Mouse (Mus musculus): ENCODE measurements at regions not wholly inside any gene's neighbourhood (a gene's known extent, or its start where the extent isn't known, plus 50 kb on each side); places are given as distances from the start of the nearest gene placed in this dataset.

DNA sequence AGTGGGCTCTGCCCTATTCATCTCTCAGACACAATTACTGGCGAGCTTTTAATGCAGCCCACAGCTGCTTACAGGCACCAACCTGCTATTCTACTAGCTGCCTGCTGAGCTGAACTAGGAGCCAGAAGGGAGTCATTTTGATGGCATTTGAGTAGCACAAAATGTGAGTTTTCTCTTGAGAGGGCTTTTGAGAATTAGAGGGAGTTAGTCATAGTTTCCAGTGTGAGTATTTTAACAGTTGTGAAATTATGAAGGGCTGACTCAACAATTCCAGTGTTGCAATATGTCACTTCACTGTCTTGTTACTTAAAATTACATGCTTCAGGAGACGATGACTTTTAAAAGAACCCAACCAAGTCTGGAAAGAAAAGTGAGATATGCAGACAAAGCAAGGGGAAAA, 54.4 kb upstream of the Ly86 start:
- no peaks in the 10 kb centered on the region for H3K36me3 ChIP-seq (ENCODE audit: control insufficient read depth, insufficient read depth, low read length)
- H3K27ac ChIP-seq (ENCODE audit: low read depth, low read length): no peak overlapping the region
- no peaks in the 10 kb centered on the region for H3K9me3 ChIP-seq (ENCODE audit: control insufficient read depth, low read length)
- no peak overlapping the region for H3K4me2 ChIP-seq
- no peak overlapping the region for H3K9ac ChIP-seq (ENCODE audit: low read length)
- H3K4me1 ChIP-seq (ENCODE audit: control insufficient read depth, insufficient read depth, low read length): no peaks in the 10 kb centered on the region
- WGBS: 61% methylated on average over 2 of the region's 2 CpGs
- H3K4me3 ChIP-seq (ENCODE audit: low read depth, low read length): no peak overlapping the region
- ATAC-seq (ENCODE audit: low FRiP score) (no peak), DNase-seq (ENCODE audit: low spot score, missing footprints) (no peak)
- no peaks in the 10 kb centered on the region for H3K27me3 ChIP-seq (ENCODE audit: control insufficient read depth, insufficient read depth, low read length)

DNA sequence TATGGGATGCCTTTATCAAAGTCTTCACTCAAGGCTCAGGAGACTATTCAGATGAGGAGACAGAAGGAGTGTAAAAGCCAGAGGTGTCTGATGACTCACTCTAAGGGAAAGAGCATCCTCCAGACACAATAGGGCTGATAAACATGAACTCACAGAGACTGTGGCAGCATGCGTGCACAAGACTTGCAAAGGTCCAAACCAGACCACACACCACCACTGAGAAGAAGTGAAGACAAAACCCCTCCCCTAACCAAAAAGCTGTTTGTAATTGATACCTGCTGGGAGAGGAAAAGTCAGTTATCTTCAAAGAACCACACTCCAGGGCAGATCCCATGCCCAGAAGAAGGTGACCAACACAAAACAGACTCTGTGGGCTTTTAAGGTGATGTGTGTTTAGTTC, 56.0 kb upstream of the Ly86 start:
- Histone ChIP-seq H3K36me3 (ENCODE audit: control insufficient read depth, insufficient read depth, low read length) (no peaks in the 10 kb centered on the region), H3K4me1 (ENCODE audit: control insufficient read depth, insufficient read depth, low read length) (no peaks in the 10 kb centered on the region), H3K9me3 (ENCODE audit: control insufficient read depth, low read length) (no peaks in the 10 kb centered on the region), H3K9ac (ENCODE audit: low read length) (no peak overlapping the region), H3K27me3 (ENCODE audit: control insufficient read depth, insufficient read depth, low read length) (no peaks in the 10 kb centered on the region), H3K4me3 (ENCODE audit: low read depth, low read length) (no peak overlapping the region), H3K27ac (ENCODE audit: low read depth, low read length) (no peak overlapping the region), H3K4me2 (no peak overlapping the region)
- no peak for DNase-seq (ENCODE audit: low spot score, missing footprints)
- no peak for ATAC-seq (ENCODE audit: low FRiP score)
- 73% methylated on average over 1 of the region's 1 CpGs for WGBS

DNA sequence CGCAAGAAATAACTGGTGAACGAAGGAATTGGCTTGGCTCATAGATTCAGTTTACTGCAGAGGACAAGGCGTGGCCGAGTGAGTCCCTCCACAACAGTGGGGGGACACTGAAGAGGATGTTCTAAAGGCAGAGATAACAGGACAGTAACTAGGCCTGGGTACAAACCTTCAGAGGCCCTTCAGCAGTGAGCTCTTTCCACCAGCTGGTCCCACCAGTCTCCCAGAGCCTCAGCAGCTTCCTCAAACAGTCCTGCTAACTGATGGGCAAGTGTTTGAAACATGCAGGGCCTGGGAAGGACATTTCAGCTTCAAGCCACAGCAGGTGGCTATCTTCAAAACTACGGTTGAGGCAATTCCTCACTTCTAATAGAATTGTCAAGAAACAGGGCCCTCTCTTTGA, 62.5 kb upstream of the Ly86 start:
- H3K36me3 ChIP-seq (ENCODE audit: control insufficient read depth, insufficient read depth, low read length): no peaks in the 10 kb centered on the region
- no peak for DNase-seq (ENCODE audit: low spot score, missing footprints)
- no peak overlapping the region for H3K27ac ChIP-seq (ENCODE audit: low read depth, low read length)
- H3K4me2 ChIP-seq: no peak overlapping the region
- WGBS: 90% methylated on average over 5 of the region's 5 CpGs
- no peak for ATAC-seq (ENCODE audit: low FRiP score)
- H3K27me3 ChIP-seq (ENCODE audit: control insufficient read depth, insufficient read depth, low read length): no peaks in the 10 kb centered on the region
- no peak overlapping the region for H3K4me3 ChIP-seq (ENCODE audit: low read depth, low read length)
- H3K4me1 ChIP-seq (ENCODE audit: control insufficient read depth, insufficient read depth, low read length): no peaks in the 10 kb centered on the region
- H3K9me3 ChIP-seq (ENCODE audit: control insufficient read depth, low read length): no peaks in the 10 kb centered on the region
- H3K9ac ChIP-seq (ENCODE audit: low read length): no peak overlapping the region

DNA sequence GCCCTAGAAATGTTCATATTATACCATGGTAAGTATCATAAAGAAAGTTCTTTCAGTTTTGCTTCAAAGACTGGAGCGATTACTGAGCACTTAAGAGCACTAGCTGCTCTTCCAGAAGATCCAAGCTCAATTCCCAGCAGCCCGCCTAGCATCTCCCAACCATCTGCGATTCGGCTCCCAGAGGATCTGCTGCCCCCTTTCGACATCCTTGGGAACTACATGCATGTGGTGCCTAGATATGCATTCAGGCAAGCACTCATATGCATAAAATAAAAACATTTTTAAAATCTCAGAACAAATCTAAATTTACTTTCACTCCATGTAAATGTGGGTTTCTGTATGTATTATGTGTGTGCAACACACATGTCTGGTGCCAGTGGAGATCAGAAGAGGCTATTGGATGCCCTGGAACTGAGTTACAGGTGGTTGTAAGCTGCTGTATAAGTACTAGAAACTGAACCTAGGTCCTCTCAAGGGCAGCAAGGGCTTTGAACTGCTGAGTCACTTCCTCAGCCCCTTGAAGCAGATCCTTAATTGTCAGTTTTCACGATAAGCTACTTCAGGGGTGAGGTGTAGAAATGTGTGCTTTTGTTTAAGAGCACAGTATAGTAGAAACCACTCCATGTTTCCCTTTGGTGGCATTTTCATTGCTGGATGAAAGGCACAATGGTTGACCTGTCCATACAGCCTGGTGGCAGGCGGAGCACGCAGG, 65.8 kb upstream of the Ly86 start:
- ATAC-seq (ENCODE audit: low FRiP score) (no peak), DNase-seq (ENCODE audit: low spot score, missing footprints) (no peak)
- H3K9ac ChIP-seq (ENCODE audit: low read length): no peak overlapping the region
- no peak overlapping the region for H3K4me2 ChIP-seq
- no peak overlapping the region for H3K4me3 ChIP-seq (ENCODE audit: low read depth, low read length)
- no peak overlapping the region for H3K27ac ChIP-seq (ENCODE audit: low read depth, low read length)
- H3K9me3 ChIP-seq (ENCODE audit: control insufficient read depth, low read length): no peaks in the 10 kb centered on the region
- H3K4me1 ChIP-seq (ENCODE audit: control insufficient read depth, insufficient read depth, low read length): no peaks in the 10 kb centered on the region
- no peaks in the 10 kb centered on the region for H3K27me3 ChIP-seq (ENCODE audit: control insufficient read depth, insufficient read depth, low read length)
- 93% methylated on average over 8 of the region's 8 CpGs for WGBS
- H3K36me3 ChIP-seq (ENCODE audit: control insufficient read depth, insufficient read depth, low read length): no peaks in the 10 kb centered on the region

DNA sequence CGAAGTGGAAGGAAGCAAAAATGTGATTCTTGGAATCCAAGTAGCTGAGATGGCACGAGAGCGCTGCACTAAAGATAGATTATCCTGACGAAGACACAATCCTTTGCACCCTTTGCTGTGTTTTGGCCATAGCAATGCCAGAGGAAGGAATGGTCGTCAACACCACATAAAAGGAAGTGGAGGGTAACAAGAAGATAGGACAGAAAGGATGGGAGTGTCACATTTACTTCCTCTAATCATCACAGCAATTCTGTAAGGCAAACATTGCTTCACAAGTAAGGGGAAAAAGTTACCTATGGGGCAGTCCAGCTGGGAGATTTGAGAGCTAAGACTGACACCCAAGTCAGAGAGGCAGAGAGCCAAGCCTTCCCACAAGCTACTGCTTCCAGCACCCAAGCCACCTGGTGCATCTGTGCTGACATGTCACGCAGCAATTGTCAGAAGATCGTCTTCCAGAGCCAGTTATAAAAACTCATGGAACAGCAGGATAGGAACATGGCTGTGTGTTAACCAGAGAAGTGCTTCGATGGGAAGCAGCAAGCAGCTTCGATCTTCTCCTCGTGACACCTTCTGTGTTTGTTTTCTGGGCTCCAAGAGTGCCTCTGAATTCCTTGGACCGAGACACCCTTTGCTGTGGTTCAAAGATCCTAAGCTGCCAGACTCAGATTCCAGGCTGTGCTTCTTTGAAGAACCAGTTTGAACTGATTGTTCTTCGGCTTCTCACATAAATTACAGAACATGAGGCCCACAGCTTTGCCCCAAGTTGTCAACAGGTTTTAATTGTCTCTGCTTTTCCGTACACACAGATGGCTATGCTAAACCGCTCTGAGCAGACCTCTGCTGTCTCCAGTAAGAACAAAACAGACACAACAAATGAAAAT, 95.2 kb upstream of the Ly86 start:
- H3K9me3 ChIP-seq (ENCODE audit: control insufficient read depth, low read length): no peaks in the 10 kb centered on the region
- no peak overlapping the region for H3K9ac ChIP-seq (ENCODE audit: low read length)
- ATAC-seq (ENCODE audit: low FRiP score): no peak
- no peaks in the 10 kb centered on the region for H3K27me3 ChIP-seq (ENCODE audit: control insufficient read depth, insufficient read depth, low read length)
- H3K4me1 ChIP-seq (ENCODE audit: control insufficient read depth, insufficient read depth, low read length): no peaks in the 10 kb centered on the region
- no peak overlapping the region for H3K4me3 ChIP-seq (ENCODE audit: low read depth, low read length)
- WGBS: 75% methylated on average over 14 of the region's 14 CpGs
- H3K27ac ChIP-seq (ENCODE audit: low read depth, low read length): no peak overlapping the region
- no peak for DNase-seq (ENCODE audit: low spot score, missing footprints)
- H3K36me3 ChIP-seq (ENCODE audit: control insufficient read depth, insufficient read depth, low read length): no peaks in the 10 kb centered on the region
- H3K4me2 ChIP-seq: no peak overlapping the region

DNA sequence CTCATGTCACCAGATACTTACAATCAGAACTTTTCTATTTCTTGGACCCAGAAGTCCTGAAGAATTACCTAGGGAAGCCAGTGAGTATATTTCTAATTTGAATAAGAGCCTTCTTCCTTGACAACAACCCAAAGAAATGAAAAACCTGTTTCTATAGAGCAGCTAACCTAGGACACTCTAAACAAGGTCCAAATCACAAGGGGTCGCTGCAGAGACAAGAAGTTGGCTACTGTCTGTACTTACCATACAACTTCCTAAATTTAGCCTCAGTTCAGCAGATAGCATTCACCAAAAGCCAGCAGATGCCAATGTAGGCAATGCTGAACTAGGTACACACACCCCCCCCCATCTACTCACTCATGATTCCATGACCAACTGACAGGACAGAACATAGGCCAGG, 96.3 kb upstream of the Ly86 start:
- Histone ChIP-seq H3K27me3 (ENCODE audit: control insufficient read depth, insufficient read depth, low read length) (no peaks in the 10 kb centered on the region), H3K4me3 (ENCODE audit: low read depth, low read length) (no peak overlapping the region), H3K36me3 (ENCODE audit: control insufficient read depth, insufficient read depth, low read length) (no peaks in the 10 kb centered on the region), H3K9ac (ENCODE audit: low read length) (no peak overlapping the region), H3K4me1 (ENCODE audit: control insufficient read depth, insufficient read depth, low read length) (no peaks in the 10 kb centered on the region), H3K4me2 (no peak overlapping the region), H3K9me3 (ENCODE audit: control insufficient read depth, low read length) (no peaks in the 10 kb centered on the region), H3K27ac (ENCODE audit: low read depth, low read length) (no peak overlapping the region)
- no peak for DNase-seq (ENCODE audit: low spot score, missing footprints)
- WGBS: 72% methylated on average over 1 of the region's 1 CpGs
- ATAC-seq (ENCODE audit: low FRiP score): no peak

DNA sequence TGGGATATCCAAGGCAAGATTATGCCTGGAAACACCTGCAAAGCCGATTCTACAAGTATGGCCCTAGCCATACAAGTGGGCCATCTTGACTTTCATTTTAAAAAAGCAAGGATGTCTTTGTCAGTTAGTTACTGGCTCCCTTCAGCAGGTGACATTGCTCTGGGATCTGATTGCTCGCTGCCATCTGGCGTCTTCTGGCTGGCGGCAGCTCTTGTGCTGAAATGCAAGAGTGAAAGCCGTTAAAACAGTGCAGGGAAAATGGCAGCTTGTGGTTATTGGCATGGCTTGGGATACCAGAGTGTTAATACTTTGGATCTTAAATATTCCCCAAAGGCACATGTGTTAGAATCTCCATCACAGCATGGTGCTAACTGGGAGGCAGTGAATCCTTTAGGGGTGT, 105.0 kb upstream of the Ly86 start:
- Histone ChIP-seq H3K27ac (ENCODE audit: low read depth, low read length) (no peak overlapping the region), H3K4me3 (ENCODE audit: low read depth, low read length) (no peak overlapping the region), H3K4me2 (no peak overlapping the region), H3K9me3 (ENCODE audit: control insufficient read depth, low read length) (no peaks in the 10 kb centered on the region), H3K36me3 (ENCODE audit: control insufficient read depth, insufficient read depth, low read length) (no peaks in the 10 kb centered on the region), H3K9ac (ENCODE audit: low read length) (no peak overlapping the region), H3K4me1 (ENCODE audit: control insufficient read depth, insufficient read depth, low read length) (no peaks in the 10 kb centered on the region), H3K27me3 (ENCODE audit: control insufficient read depth, insufficient read depth, low read length) (no peaks in the 10 kb centered on the region)
- 86% methylated on average over 5 of the region's 5 CpGs for WGBS
- ATAC-seq (ENCODE audit: low FRiP score) (no peak), DNase-seq (ENCODE audit: low spot score, missing footprints) (no peak)

DNA sequence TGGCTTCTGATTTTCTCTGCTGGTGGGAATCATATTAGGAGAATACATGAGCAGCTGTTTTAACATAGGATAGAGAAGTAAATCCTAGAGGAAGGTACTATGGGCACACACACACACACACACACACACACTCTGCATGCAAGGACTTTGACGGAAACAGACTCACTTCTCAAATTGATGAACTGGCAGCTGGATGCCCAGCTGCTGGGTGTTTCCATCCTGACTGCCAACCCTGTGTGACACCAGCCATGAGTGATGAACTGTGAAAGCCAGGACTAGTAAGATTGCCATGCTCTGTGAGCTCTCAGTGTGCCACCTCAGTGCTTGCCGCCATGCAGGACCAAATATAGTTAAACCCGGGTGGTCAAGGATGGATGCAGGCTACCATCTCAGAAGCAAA, 107.7 kb upstream of the Ly86 start:
- Histone ChIP-seq H3K4me1 (ENCODE audit: control insufficient read depth, insufficient read depth, low read length) (no peaks in the 10 kb centered on the region), H3K27ac (ENCODE audit: low read depth, low read length) (no peak overlapping the region), H3K4me3 (ENCODE audit: low read depth, low read length) (no peak overlapping the region), H3K4me2 (no peak overlapping the region), H3K36me3 (ENCODE audit: control insufficient read depth, insufficient read depth, low read length) (no peaks in the 10 kb centered on the region), H3K27me3 (ENCODE audit: control insufficient read depth, insufficient read depth, low read length) (no peaks in the 10 kb centered on the region), H3K9me3 (ENCODE audit: control insufficient read depth, low read length) (no peaks in the 10 kb centered on the region), H3K9ac (ENCODE audit: low read length) (no peak overlapping the region)
- 94% methylated on average over 3 of the region's 3 CpGs for WGBS
- DNase-seq (ENCODE audit: low spot score, missing footprints) (no peak), ATAC-seq (ENCODE audit: low FRiP score) (no peak)

DNA sequence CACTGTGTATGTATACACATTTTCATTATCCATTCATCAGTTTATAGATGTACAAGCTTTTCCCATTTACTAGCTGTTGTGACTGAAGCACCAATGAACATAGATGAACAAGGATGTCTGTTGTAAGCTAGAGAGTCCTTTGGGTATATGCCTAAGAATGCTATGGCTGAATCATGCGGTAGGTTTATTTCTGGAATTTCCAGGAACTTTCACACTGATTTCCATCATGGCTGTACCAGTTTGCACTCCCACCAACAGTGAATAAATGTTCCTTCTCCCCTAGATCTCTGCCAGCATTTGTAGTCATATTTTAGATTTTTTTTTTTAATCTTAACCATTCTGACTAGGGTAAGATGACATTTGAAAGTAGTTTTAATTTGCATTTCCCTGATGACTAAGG, 119.2 kb upstream of the Ly86 start:
- ATAC-seq (ENCODE audit: low FRiP score) (no peak), DNase-seq (ENCODE audit: low spot score, missing footprints) (no peak)
- Histone ChIP-seq H3K4me2 (no peak overlapping the region), H3K4me3 (ENCODE audit: low read depth, low read length) (no peak overlapping the region), H3K27ac (ENCODE audit: low read depth, low read length) (no peak overlapping the region), H3K9me3 (ENCODE audit: control insufficient read depth, low read length) (no peaks in the 10 kb centered on the region), H3K27me3 (ENCODE audit: control insufficient read depth, insufficient read depth, low read length) (no peaks in the 10 kb centered on the region), H3K9ac (ENCODE audit: low read length) (no peak overlapping the region), H3K4me1 (ENCODE audit: control insufficient read depth, insufficient read depth, low read length) (no peaks in the 10 kb centered on the region), H3K36me3 (ENCODE audit: control insufficient read depth, insufficient read depth, low read length) (no peaks in the 10 kb centered on the region)
- 100% methylated on average over 1 of the region's 1 CpGs for WGBS
